Mouse (Mus musculus) hindbrain, embryonic 13.5 days (tissue): Measurements from ENCODE around the gene Pla2g2f. TPM values are rescaled to one million over a fixed set of nuclear protein-coding genes. Genes with fewer than 3 reads are reported as not detected.
A peak's percentile ranks its signal among the peaks of the same experiment; 100 is the strongest.

ENCODE experiments used
- ATAC-seq: fragments of 200-750 bp; cut with Nextera tagmentation; 2 replicates; pipeline ENCODE4 v1.8.0; 2017; ENCODE audit warnings: moderate TSS enrichment; ENCODE audit not compliant: low FRiP score
- H3K27ac ChIP-seq: fragments of 300-500 bp; sonication (generic); 2 replicates; pipeline ENCODE4 v1.5.1; 2015; ENCODE audit warnings: inconsistent platforms, mild to moderate bottlenecking, moderate library complexity
- H3K27me3 ChIP-seq: fragments of 300-500 bp; sonication (generic); 2 replicates; pipeline ENCODE4 v1.6.1; 2015; ENCODE audit warnings: mild to moderate bottlenecking, inconsistent platforms
- H3K36me3 ChIP-seq: fragments of 300-500 bp; sonication (generic); 2 replicates; pipeline ENCODE4 v1.6.1; 2015; ENCODE audit warnings: mild to moderate bottlenecking, inconsistent platforms
- H3K4me1 ChIP-seq: fragments of 300-500 bp; sonication (generic); replicated peaks from 2 replicates; pipeline ENCODE4 v1.6.1; 2015; ENCODE audit warnings: inconsistent platforms
- H3K4me2 ChIP-seq: fragments of 300-500 bp; sonication (generic); 2 replicates; pipeline ENCODE4 v1.6.1; 2015; ENCODE audit warnings: inconsistent platforms, mild to moderate bottlenecking, moderate library complexity
- H3K4me3 ChIP-seq: fragments of 300-500 bp; sonication (generic); 2 replicates; pipeline ENCODE4 v1.5.1; 2015; ENCODE audit warnings: mild to moderate bottlenecking, inconsistent platforms
- H3K9ac ChIP-seq: fragments of 300-500 bp; sonication (generic); 2 replicates; pipeline ENCODE4 v1.6.1; 2015; ENCODE audit warnings: mild to moderate bottlenecking, inconsistent platforms
- H3K9me3 ChIP-seq: fragments of 300-500 bp; sonication (generic); 2 replicates; pipeline ENCODE4 v1.6.1; 2016; ENCODE audit warnings: inconsistent platforms
- WGBS: fragments of 180-500 bp; shearing (Covaris S2); methylation state at CpG from one replicate; pipeline ENCODE4 v1.1.7; 2015; 5-methylcytosine and 5-hydroxymethylcytosine counted together
- polyA plus RNA-seq: library from polyadenylated mRNA; unstranded; fragments of >200 nt; fragmentation: Nextera tagmentation; extraction: Ambion mirVana; gene quantifications from 2 replicates; pipeline ENCODE4 v1.2.1, GENCODE M21; 2015

Pla2g2f gene
- polyA plus RNA-seq, 1 experiment from 2014 or later, result 0.06 TPM

- Histone ChIP-seq H3K27ac (no peak overlapping the region), H3K36me3 (no peaks in the 10 kb centered on the region), H3K4me3 (no peak overlapping the region), H3K4me2 (no peak overlapping the region), H3K27me3 (no peaks in the 10 kb centered on the region; the same call in 1 of the 2 replicates), H3K9me3 (no peaks in the 10 kb centered on the region), H3K9ac (no peak overlapping the region), H3K4me1 (no peaks in the 10 kb centered on the region)
- ATAC-seq, result no peak
- 83% methylated on average over 6 of the region's 6 CpGs for WGBS
Observed at GRCm38 (mm10) chr4:138791452-138791851, 34.0 kb upstream of the Pla2g2f start.

GRCm38 (mm10) chr4:138788381-138788780 is 31.0 kb upstream of the Pla2g2f start:
- no peak overlapping the region for H3K4me3 ChIP-seq
- H3K9me3 ChIP-seq, result no peaks in the 10 kb centered on the region
- WGBS, result 78% methylated on average over 4 of the region's 4 CpGs
- no peaks in the 10 kb centered on the region for H3K4me1 ChIP-seq
- H3K27me3 ChIP-seq, result no peaks in the 10 kb centered on the region; the same call in 1 of the 2 replicates
- no peak overlapping the region for H3K9ac ChIP-seq
- no peak for ATAC-seq
- H3K27ac ChIP-seq, result no peak overlapping the region
- H3K36me3 ChIP-seq, result no peaks in the 10 kb centered on the region
- H3K4me2 ChIP-seq, result no peak overlapping the region

GRCm38 (mm10) chr4:138786141-138786540 is 28.7 kb upstream of the Pla2g2f start:
- no peaks in the 10 kb centered on the region for H3K4me1 ChIP-seq
- H3K9ac ChIP-seq, result no peak overlapping the region
- 75% methylated on average over 4 of the region's 4 CpGs for WGBS
- H3K4me2 ChIP-seq, result no peak overlapping the region
- no peak overlapping the region for H3K4me3 ChIP-seq
- ATAC-seq, result no peak
- H3K27me3 ChIP-seq, result no peaks in the 10 kb centered on the region; the same call in 1 of the 2 replicates
- H3K27ac ChIP-seq, result no peak overlapping the region
- H3K9me3 ChIP-seq, result no peaks in the 10 kb centered on the region
- no peaks in the 10 kb centered on the region for H3K36me3 ChIP-seq

- H3K9me3 ChIP-seq, result no peaks in the 10 kb centered on the region
- no peak overlapping the region for H3K4me3 ChIP-seq
- no peak overlapping the region for H3K4me2 ChIP-seq
- no peak overlapping the region for H3K9ac ChIP-seq
- WGBS, result 55% methylated on average over 4 of the region's 4 CpGs
- H3K4me1 ChIP-seq, result no peaks in the 10 kb centered on the region
- H3K27me3 ChIP-seq, result no peaks in the 10 kb centered on the region; the same call in 1 of the 2 replicates
- H3K27ac ChIP-seq, result no peak overlapping the region
- no peaks in the 10 kb centered on the region for H3K36me3 ChIP-seq
- ATAC-seq, result no peak
Observed at GRCm38 (mm10) chr4:138785721-138786120, 28.3 kb upstream of the Pla2g2f start.

- Histone ChIP-seq H3K27me3 (no peaks in the 10 kb centered on the region), H3K9me3 (no peaks in the 10 kb centered on the region), H3K27ac (no peak overlapping the region), H3K36me3 (no peaks in the 10 kb centered on the region), H3K9ac (no peak overlapping the region), H3K4me1 (peaks cover 14% of the 10 kb centered on the region), H3K4me2 (no peak overlapping the region), H3K4me3 (no peak overlapping the region)
- no peak for ATAC-seq
- WGBS, result 81% methylated on average over 6 of the region's 6 CpGs
Observed at GRCm38 (mm10) chr4:138782098-138782497, 24.7 kb upstream of the Pla2g2f start.

GRCm38 (mm10) chr4:138780300-138780699 is 22.9 kb upstream of the Pla2g2f start:
- Histone ChIP-seq H3K4me1 (peaks cover 15% of the 10 kb centered on the region), H3K36me3 (no peaks in the 10 kb centered on the region), H3K27ac (no peak overlapping the region), H3K4me3 (no peak overlapping the region), H3K9me3 (no peaks in the 10 kb centered on the region), H3K27me3 (no peaks in the 10 kb centered on the region), H3K4me2 (no peak overlapping the region), H3K9ac (no peak overlapping the region)
- WGBS, result 90% methylated on average over 5 of the region's 5 CpGs
- ATAC-seq, result no peak

GRCm38 (mm10) chr4:138777417-138778407 is 20.3 kb upstream of the Pla2g2f start:
- no peaks in the 10 kb centered on the region for H3K36me3 ChIP-seq
- H3K4me3 ChIP-seq, result no peak overlapping the region
- peaks cover 15% of the 10 kb centered on the region for H3K4me1 ChIP-seq
- no peaks in the 10 kb centered on the region for H3K9me3 ChIP-seq
- WGBS, result 41% methylated on average over 20 of the region's 20 CpGs
- H3K9ac ChIP-seq, result no peak overlapping the region
- peak overlapping the region; percentile 78 for H3K27ac ChIP-seq
- ATAC-seq, result no peak; the same call in 1 of the 2 replicates
- H3K27me3 ChIP-seq, result no peaks in the 10 kb centered on the region
- no peak overlapping the region for H3K4me2 ChIP-seq

- H3K27ac ChIP-seq, result peak within 1 kb of the TSS; percentile 78
- H3K4me1 ChIP-seq, result peaks cover 15% of the 10 kb centered on the region
- no peak for ATAC-seq
- H3K27me3 ChIP-seq, result no peaks in the 10 kb centered on the region
- H3K36me3 ChIP-seq, result no peaks in the 10 kb centered on the region
- H3K9me3 ChIP-seq, result no peaks in the 10 kb centered on the region
- WGBS, result 94% methylated on average over 6 of the region's 6 CpGs
- H3K9ac ChIP-seq, result no peak within 1 kb of the TSS
- no peak within 1 kb of the TSS for H3K4me2 ChIP-seq
- no peak within 1 kb of the TSS for H3K4me3 ChIP-seq
Observed at GRCm38 (mm10) chr4:138775435-138775834, 18.0 kb upstream of the Pla2g2f start, which contains the start of gene Pla2g2d. Pla2g2d (plus strand) TSS chr4:138775735.

- no peak overlapping the region for H3K4me3 ChIP-seq
- ATAC-seq, result no peak
- no peaks in the 10 kb centered on the region for H3K36me3 ChIP-seq
- peaks cover 3% of the 10 kb centered on the region for H3K4me1 ChIP-seq
- WGBS, result 87% methylated on average over 5 of the region's 5 CpGs
- no peaks in the 10 kb centered on the region for H3K27me3 ChIP-seq
- no peak overlapping the region for H3K27ac ChIP-seq
- no peak overlapping the region for H3K9ac ChIP-seq
- H3K4me2 ChIP-seq, result no peak overlapping the region
- H3K9me3 ChIP-seq, result no peaks in the 10 kb centered on the region
Observed at GRCm38 (mm10) chr4:138772386-138772785, 15.0 kb upstream of the Pla2g2f start.

- Histone ChIP-seq H3K27me3 (no peaks in the 10 kb centered on the region), H3K4me3 (no peak overlapping the region), H3K9ac (no peak overlapping the region), H3K4me1 (no peaks in the 10 kb centered on the region), H3K36me3 (no peaks in the 10 kb centered on the region), H3K4me2 (no peak overlapping the region), H3K27ac (no peak overlapping the region), H3K9me3 (no peaks in the 10 kb centered on the region)
- no peak for ATAC-seq
- 91% methylated on average over 10 of the region's 10 CpGs for WGBS
Observed at GRCm38 (mm10) chr4:138771970-138772369, 14.5 kb upstream of the Pla2g2f start.

GRCm38 (mm10) chr4:138762266-138762665 is 4.8 kb upstream of the Pla2g2f start:
- Histone ChIP-seq H3K4me1 (peaks cover 3% of the 10 kb centered on the region; the same call in 1 of the 2 replicates), H3K27ac (no peak overlapping the region), H3K9me3 (no peaks in the 10 kb centered on the region), H3K9ac (no peak overlapping the region), H3K36me3 (no peaks in the 10 kb centered on the region), H3K27me3 (no peaks in the 10 kb centered on the region), H3K4me2 (no peak overlapping the region), H3K4me3 (no peak overlapping the region)
- no peak for ATAC-seq
- WGBS, result 86% methylated on average over 9 of the region's 9 CpGs

- no peaks in the 10 kb centered on the region for H3K9me3 ChIP-seq
- no peaks in the 10 kb centered on the region for H3K36me3 ChIP-seq
- H3K4me2 ChIP-seq, result no peak overlapping the region
- ATAC-seq, result no peak
- no peaks in the 10 kb centered on the region for H3K27me3 ChIP-seq
- 75% methylated on average over 11 of the region's 11 CpGs for WGBS
- H3K27ac ChIP-seq, result peak overlapping the region; percentile 52; the same call in 1 of the 2 replicates
- peaks cover 22% of the 10 kb centered on the region for H3K4me1 ChIP-seq
- H3K9ac ChIP-seq, result 0 out of 2 replicates have a peak overlapping the region, but pooled peaks have one; percentile 0
- H3K4me3 ChIP-seq, result no peak overlapping the region
Observed at GRCm38 (mm10) chr4:138755983-138756382, 1.4 kb downstream of the Pla2g2f start.
